Mouse (Mus musculus) cerebellum, adult 2 months (tissue): ENCODE results near the gene Slamf9.

Experiments
- CTCF ChIP-seq: fragments of 200-500 bp; IDR thresholded peaks from 2 replicates; pipeline ENCODE4 v1.5.1; 2011; ENCODE audit warnings: low read depth, mild to moderate bottlenecking, control low read depth, low read length, moderate library complexity, borderline replicate concordance; ENCODE audit not compliant: insufficient read depth
- POLR2A ChIP-seq: fragments of 200-500 bp; IDR thresholded peaks from 2 replicates; pipeline ENCODE4 v1.6.1; 2011; ENCODE audit warnings: low read length, control low read depth, borderline replicate concordance; ENCODE audit not compliant: insufficient read depth

DNA sequence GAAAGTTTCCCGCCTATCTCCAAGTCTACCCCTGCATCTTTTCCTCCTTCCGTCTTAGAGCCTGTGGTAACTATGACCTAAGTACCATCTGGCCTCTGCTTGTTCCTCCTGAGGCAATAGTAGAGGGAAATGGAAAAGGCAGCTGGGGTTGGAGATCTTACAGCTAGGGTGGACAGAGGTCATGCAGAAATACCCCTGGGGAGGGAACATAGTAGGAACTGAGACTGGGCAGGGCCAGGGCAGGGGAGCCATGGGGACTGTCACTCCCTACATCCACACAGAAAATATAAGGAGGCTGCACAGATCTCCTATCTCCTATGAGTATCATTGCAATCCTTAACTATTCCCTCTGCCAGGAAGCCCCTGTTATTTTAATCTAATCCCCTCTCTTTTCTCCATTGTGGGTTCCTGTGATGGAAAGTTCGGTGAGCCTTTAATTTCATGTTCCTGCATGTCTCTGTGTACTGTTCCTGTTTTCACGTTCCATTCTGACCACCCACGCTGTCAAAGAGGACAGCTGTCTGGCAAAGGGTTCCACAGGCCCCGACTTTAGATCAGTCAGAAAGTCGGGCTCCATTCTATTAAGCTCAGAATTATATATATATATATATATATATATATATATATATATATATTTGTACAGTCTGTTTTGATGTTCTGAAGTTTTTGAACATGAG is 19.0 kb upstream of the Slamf9 start:
- TF ChIP-seq POLR2A, result no peak
- TF ChIP-seq CTCF, result no peak
